Mouse (Mus musculus) frontal cortex, adult 2 months (tissue): Measurements from ENCODE around the gene Serpine2. TPM values are rescaled to one million over a fixed set of nuclear protein-coding genes. Genes with fewer than 3 reads are reported as not detected.

Experiments
- DNase-seq, 2 experiments: peaks; one replicate each; pipeline ENCODE4 v3.0.0; 2022; ENCODE audit warnings: low spot score in 1 of 2; ENCODE audit errors: extremely low spot score in 1 of 2
- polyA plus RNA-seq: library from polyadenylated mRNA; depleted of rRNA; stranded (reverse); fragments of >200 nt; gene quantifications from 2 replicates; pipeline ENCODE4 v1.2.3, GENCODE M21; 2012; rRNA removed

Gene Serpine2
- polyA plus RNA-seq = 198 and 207 TPM in 2 replicates

GRCm38 (mm10) chr1:79861130-79861942 lies at the start of gene Serpine2:
Gene Serpine2 (minus strand): TSS chr1:79861180.
- DNase-seq = peak in 1 of 2 experiments; percentile 43

DNA sequence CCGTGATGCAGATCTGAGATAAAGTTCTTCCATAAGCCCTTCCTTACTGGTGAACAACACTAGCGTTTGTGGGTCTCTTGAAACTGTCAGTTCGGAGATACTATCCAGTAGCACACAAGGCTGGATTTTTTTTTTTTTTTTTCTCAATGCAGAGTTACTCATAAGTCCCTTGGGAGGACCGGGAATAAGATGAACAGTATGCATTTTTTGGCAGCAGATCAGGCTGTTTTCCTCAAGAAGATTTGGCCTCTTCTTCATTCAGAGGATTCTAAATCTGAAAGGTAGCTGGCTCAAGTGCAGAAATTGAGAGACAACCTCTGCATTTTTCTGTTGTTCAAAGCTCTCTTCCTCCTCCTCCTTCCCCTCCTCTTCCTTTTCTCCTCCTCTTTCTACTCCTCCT lies 46.8 kb upstream of the Serpine2 start:
- peak in 1 of 2 experiments; percentile 28 for DNase-seq

GRCm38 (mm10) chr1:79905241-79905640 lies 44.3 kb upstream of the Serpine2 start:
- no peak for DNase-seq

GRCm38 (mm10) chr1:79902901-79903300 lies 41.9 kb upstream of the Serpine2 start:
- DNase-seq = peak in 1 of 2 experiments; percentile 62

DNA sequence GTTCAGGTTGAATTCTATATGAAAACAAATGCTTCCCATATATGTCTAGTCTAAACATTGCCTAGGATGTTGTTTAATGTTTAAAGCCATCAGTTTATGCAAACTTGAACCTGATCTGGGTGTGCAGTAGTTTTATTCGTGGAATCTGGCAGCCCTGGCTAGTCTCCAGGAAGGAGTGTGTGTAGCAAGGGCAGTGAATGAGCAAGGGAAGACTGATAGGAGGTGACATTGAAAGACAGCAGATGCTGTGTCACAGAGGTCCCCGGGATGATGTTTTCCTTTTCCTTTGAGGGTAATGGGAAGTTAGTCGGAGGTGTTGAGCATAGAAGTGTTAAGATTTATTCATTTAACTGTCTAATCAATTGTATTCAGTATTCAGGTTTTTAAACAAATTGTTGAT lies 21.7 kb upstream of the Serpine2 start:
- no peak for DNase-seq

DNA sequence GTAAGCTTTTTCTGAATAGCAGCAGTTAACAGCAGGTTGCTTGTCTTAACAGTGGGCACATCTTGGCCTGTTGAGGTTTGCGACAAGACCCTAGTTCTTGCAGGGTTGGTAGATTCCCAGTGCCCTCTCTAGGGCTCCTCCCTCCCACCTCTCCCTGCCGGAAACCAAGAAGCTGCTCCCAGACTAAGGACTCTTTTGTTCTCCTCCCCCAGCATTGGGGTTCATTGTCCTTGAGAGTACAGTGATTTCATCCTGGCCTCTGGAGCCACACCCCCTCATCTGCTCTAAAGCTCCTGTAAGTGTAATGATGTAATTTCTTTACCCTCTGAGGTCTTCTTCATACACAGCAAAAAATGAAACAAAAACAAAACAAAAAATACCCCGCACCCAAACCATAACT lies 13.8 kb upstream of the Serpine2 start:
- DNase-seq = no peak

DNA sequence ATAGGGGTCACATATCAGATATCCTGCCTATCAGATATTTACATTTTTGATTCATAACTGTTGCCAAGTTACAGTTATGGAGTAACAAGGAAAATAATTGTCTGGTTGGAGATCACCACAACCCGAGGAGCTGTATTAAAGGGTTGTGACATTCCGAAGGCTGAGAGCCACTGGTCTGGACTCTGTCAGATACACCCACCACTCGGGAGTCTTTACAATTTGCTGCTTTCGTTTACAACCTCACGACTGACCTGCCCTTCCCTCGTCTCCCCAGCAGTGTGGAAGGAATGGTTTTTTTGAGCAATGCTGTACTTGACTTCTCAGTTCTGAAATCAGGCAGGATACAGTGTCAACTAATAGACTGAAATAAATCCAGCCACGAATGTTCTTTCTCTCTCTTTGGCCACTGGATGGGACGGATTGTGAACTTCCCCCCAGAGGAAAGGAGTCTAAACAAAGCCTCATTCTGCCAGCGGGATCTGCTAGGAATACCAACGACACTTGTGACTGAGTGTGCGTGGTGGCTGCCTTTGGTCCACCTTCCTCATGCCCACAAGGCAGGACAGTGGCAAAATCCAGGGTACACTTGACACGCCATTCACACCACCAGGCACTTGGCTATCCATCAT lies 455 bp downstream of the Serpine2 start:
- DNase-seq = no peak

DNA sequence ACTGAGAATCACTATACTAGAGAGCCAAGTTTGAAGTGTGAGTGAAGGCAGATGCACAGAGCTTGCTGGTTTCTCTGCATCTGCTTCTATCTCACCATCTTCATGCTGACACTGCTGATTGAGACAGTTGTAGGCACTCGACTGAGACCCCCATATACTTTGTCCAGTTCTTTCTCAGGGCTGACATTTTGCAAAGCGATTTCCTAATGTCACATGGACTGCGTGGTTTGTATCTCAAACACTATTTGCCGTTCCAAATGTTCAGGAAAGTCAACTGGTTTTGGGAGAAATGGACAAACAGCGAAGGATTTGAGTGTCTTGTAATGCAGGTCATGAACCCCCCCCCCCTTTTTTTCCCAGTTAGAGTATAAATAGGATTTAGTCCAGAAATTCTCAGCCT lies 1.0 kb downstream of the Serpine2 start:
- no peak for DNase-seq

GRCm38 (mm10) chr1:79859026-79859425 lies 2.0 kb downstream of the Serpine2 start:
- no peak for DNase-seq

DNA sequence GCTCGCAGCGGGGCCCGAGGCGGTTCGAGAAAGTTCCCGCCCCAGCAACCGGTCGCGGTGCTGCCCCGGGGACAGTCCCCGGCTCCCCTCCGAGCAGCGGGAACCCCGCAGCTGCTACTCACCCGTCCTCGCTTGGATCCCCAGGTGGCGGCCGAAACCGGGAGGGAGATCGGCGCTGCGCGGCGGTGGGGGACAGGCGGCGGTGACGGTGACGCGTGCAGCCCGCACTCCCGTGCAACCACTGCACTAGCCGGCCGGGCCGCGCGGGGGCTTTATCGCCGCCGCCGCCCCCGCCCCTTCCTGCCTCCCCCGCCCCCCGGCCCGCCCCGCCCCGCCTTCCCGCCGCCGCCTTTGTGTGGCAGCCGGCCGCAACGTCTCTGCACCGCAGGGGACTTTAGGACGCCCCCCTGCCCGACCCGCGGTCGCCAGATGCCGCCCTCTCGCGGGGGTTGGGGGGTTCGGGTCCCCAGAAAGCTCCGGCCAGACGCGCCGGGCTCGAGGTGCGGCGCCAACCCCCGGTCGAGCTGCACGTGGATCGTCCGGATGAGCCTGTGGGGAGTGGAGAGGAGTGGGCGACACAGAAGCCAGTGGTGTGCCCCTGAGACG lies 2.5 kb downstream of the Serpine2 start:
- DNase-seq = no peak

- no peak for DNase-seq
Measured at GRCm38 (mm10) chr1:79857681-79858388, 3.1 kb downstream of the Serpine2 start.

DNA sequence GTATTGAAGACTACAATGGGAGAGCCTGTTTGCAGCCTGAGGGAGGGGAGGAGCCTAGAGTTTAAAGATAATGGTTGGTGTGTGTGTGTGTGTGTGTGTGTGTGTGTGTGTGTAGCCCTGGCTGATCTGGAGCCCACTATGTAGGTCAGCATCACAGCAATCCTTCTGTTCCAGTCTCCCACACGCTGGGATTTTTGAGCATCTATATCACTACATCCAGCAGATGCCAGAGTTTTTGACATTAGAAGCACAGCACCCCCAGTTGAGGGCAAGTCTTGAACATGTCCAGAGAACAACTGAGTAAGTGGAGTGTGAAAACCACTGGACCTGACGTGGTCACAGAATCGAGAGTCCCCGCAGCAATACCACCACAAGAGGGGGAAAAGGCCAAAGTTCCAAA lies 4.2 kb downstream of the Serpine2 start:
- no peak for DNase-seq

GRCm38 (mm10) chr1:79853527-79853926 lies 7.5 kb downstream of the Serpine2 start:
- DNase-seq = no peak

GRCm38 (mm10) chr1:79850341-79850740 lies 10.6 kb downstream of the Serpine2 start:
- no peak for DNase-seq

GRCm38 (mm10) chr1:79848663-79849062 lies 12.3 kb downstream of the Serpine2 start:
- DNase-seq = no peak

DNA sequence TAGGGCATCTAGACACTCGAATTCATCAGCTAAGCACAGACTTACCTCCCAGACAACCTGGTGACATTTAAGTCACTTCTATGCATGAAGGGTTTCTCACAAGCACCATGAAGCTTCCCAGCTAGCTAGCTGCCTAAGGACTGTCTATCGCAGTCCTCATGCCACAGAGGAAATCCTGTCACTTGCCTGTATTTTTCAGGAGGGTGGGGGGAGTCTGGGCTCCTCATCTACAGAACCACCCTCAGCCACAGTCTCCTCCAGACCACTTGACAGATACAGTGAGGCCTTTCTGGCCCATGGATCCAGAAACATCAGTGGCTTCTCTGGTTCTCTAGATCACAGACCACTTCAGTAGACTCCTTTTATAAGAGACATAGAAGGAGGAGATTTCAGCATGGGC lies 14.1 kb downstream of the Serpine2 start:
- no peak for DNase-seq

DNA sequence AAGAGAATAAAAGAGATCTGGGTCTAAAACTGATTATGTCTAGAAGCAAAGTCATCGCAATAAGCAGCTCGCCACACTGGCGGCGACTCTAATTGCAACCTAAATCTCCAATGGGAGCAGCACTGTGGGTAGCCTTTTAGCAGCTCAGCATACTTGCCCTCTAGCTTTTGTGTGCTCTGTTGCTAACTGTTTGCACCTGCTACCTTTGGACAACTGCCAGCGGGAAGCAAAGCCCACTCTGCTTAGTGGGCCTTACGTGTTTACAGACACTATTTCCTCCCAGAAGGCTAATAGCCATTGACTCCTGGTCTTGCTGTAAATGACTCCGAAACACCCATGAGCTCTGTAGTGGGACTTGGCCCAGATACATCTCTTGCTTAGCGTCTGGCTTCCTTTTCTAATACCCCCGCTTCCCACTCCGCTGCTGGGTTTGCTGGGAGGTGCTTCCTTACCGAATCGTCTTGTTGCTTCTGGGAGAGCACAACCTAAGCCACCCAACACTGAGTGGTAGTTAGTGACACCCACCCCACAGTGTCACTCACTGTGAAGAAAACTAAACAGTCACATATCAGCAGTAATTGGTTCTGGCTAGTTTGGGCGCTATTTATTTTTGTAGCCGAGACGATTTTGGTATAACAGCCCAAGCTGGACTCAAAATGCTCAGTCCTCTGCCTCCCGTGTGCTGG lies 28.1 kb downstream of the Serpine2 start:
- no peak for DNase-seq

- peak in 1 of 2 experiments; percentile 25 for DNase-seq
Measured at GRCm38 (mm10) chr1:79823951-79824633, 36.9 kb downstream of the Serpine2 start.

DNA sequence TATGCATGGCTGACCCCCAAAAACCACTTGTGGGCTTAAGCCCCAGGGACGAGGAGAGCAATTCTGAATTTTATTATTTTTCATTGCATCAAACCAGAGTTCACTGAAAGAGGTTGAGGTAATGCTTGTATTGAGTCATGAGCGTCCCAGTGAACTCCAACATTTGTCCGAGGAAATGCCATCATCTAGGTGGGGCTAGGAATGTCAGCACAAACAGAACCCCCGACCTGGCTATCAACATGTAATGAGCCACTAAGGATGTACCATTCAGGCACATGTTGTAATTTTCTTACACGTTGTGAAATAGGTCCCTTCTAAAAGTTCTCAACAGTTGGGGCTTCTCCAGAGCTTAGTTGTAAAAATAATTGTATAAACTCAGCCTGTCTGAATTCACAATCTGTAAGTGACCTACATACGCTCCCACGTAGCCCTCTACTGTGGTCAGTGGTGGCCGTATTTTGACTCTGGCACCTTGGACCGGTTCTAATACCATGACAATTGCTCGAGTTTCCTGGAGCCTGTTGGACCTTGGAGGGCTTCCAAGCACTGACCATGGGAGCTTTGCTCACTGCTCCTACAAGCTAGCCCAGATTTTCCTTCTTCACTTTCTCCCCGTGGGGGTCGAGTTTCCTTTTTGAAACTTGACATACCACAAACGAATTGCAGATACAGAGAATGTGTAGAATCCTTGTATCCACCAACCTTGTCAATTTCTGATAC lies 38.0 kb downstream of the Serpine2 start:
- peak in 1 of 2 experiments; percentile 47 for DNase-seq
